Mouse (Mus musculus): ENCODE measurements around the gene Wdr62.
A peak's percentile ranks its signal among the peaks of the same experiment; 100 is the strongest.

- TF ChIP-seq CTCF (IDR thresholded peaks at IDR 0.05; ENCODE audit: low read depth) (peak; percentile 55), EP300 (IDR thresholded peaks at IDR 0.05; ENCODE audit: low read depth) (no peak)
Observed at GRCm38 (mm10) chr7:30232631-30233148, 47.5 kb downstream of the Wdr62 start.
